Mouse (Mus musculus) kidney, adult 2 months (tissue): ENCODE data around the gene Them7. TPM values are rescaled to one million over a fixed set of nuclear protein-coding genes. Genes with fewer than 3 reads are reported as not detected.
A peak's percentile ranks its signal among the peaks of the same experiment; 100 is the strongest.

ENCODE experiments used
- DNase-seq: peaks from one replicate; pipeline ENCODE4 v3.0.0; 2021
- H3K27ac ChIP-seq: fragments of 200-500 bp; 2 replicates; pipeline ENCODE4 v1.5.1; 2012; ENCODE audit warnings: low read depth, low read length, control low read depth, inconsistent platforms; ENCODE audit not compliant: insufficient read depth
- H3K27me3 ChIP-seq: fragments of 200-500 bp; replicated peaks from 2 replicates; pipeline ENCODE4 v1.6.1; 2012; ENCODE audit warnings: mild to moderate bottlenecking, moderate library complexity, low read length, inconsistent platforms; ENCODE audit not compliant: control insufficient read depth, insufficient read depth
- H3K36me3 ChIP-seq: fragments of 200-500 bp; 2 replicates; pipeline ENCODE4 v1.6.1; 2012; ENCODE audit warnings: mild to moderate bottlenecking, moderate library complexity, low read length, inconsistent platforms; ENCODE audit not compliant: control insufficient read depth, insufficient read depth
- H3K4me1 ChIP-seq: fragments of 200-500 bp; 2 replicates; pipeline ENCODE4 v1.6.1; 2011; ENCODE audit warnings: low read length; ENCODE audit not compliant: control insufficient read depth, insufficient read depth
- H3K4me3 ChIP-seq: fragments of 200-500 bp; 2 replicates; pipeline ENCODE4 v1.5.1; 2011; ENCODE audit warnings: mild to moderate bottlenecking, low read depth, low read length, control low read depth; ENCODE audit not compliant: insufficient read depth
- CTCF ChIP-seq: fragments of 200-500 bp; conservative IDR thresholded peaks from 2 replicates; pipeline ENCODE4 v1.5.1; 2011; ENCODE audit warnings: low read depth, mild to moderate bottlenecking, control low read depth, low read length, moderate library complexity, mixed read lengths; ENCODE audit not compliant: insufficient read depth, insufficient read length
- POLR2A ChIP-seq: fragments of 200-500 bp; IDR thresholded peaks from one replicate; pipeline ENCODE4 v1.6.1; 2011; ENCODE audit warnings: low read depth, low read length, control low read depth
- WGBS: fragments of 180-500 bp; shearing (Covaris S2); methylation state at CpG from one replicate; pipeline ENCODE4 v1.1.7; 2018; 5-methylcytosine and 5-hydroxymethylcytosine counted together
- polyA plus RNA-seq: library from polyadenylated mRNA; depleted of rRNA; stranded (reverse); fragments of >200 nt; gene quantifications from 2 replicates; pipeline ENCODE4 v1.2.3, GENCODE M21; 2012; rRNA removed

Them7 gene
- polyA plus RNA-seq, result 241 and 309 TPM in 2 replicates

GRCm38 (mm10) chr2:105224134-105224986 is at the start of gene Them7:
Gene Them7 (plus strand): TSS chr2:105224320.
- peak within 1 kb of the TSS; percentile 96 for H3K27ac ChIP-seq
- no peaks in the 10 kb centered on the region for H3K36me3 ChIP-seq
- peaks cover 26% of the 10 kb centered on the region for H3K4me1 ChIP-seq
- TF ChIP-seq CTCF (no peak), POLR2A (peak; percentile 86)
- peak; percentile 93 for DNase-seq
- WGBS, result 5% methylated on average over 38 of the region's 38 CpGs
- H3K27me3 ChIP-seq, result no peaks in the 10 kb centered on the region
- peak within 1 kb of the TSS; percentile 61 for H3K4me3 ChIP-seq

DNA sequence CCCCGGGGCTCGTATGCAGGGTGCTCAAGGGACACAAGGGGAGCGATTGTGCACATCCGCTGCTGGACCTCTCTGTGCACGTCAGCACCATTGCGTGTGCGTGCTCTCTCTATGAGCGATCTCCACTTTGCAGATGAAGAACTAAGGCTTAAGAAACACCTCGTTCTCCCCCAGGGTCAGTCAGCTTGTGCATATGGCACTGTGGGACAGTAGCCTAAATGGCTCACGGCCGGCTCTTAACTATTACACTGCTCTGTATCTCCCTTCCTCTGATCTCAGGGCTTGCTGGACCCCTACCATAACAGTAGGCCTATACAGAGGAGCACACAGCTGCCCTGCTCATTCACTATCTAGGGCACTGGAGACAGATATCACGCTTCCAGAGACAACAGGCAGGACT is 45.2 kb upstream of the Them7 start:
- Histone ChIP-seq H3K4me3 (no peak overlapping the region), H3K27ac (no peak overlapping the region), H3K36me3 (no peaks in the 10 kb centered on the region), H3K27me3 (no peaks in the 10 kb centered on the region), H3K4me1 (no peaks in the 10 kb centered on the region)
- TF ChIP-seq POLR2A, result no peak
- no peak for TF ChIP-seq CTCF
- DNase-seq, result no peak
- WGBS, result 79% methylated on average over 12 of the region's 12 CpGs

GRCm38 (mm10) chr2:105182501-105182900 is 41.6 kb upstream of the Them7 start:
- Histone ChIP-seq H3K27me3 (no peaks in the 10 kb centered on the region), H3K4me3 (no peak overlapping the region), H3K4me1 (no peaks in the 10 kb centered on the region), H3K36me3 (no peaks in the 10 kb centered on the region), H3K27ac (no peak overlapping the region)
- DNase-seq, result no peak
- TF ChIP-seq POLR2A (no peak), CTCF (no peak)
- WGBS, result 46% methylated on average over 6 of the region's 6 CpGs

GRCm38 (mm10) chr2:105185140-105185539 is 39.0 kb upstream of the Them7 start:
- Histone ChIP-seq H3K4me3 (no peak overlapping the region), H3K36me3 (no peaks in the 10 kb centered on the region), H3K27ac (no peak overlapping the region), H3K27me3 (0 out of 2 replicates have a peak, but pooled peaks cover 1% of the 10 kb centered on the region), H3K4me1 (no peaks in the 10 kb centered on the region)
- WGBS, result 81% methylated on average over 3 of the region's 3 CpGs
- TF ChIP-seq POLR2A, result no peak
- no peak for TF ChIP-seq CTCF
- DNase-seq, result no peak

- no peak for DNase-seq
- 0 out of 2 replicates have a peak, but pooled peaks cover 1% of the 10 kb centered on the region for H3K27me3 ChIP-seq
- WGBS, result 65% methylated on average over 13 of the region's 13 CpGs
- no peak overlapping the region for H3K27ac ChIP-seq
- no peak overlapping the region for H3K4me3 ChIP-seq
- H3K4me1 ChIP-seq, result no peaks in the 10 kb centered on the region
- TF ChIP-seq POLR2A (no peak), CTCF (no peak)
- H3K36me3 ChIP-seq, result no peaks in the 10 kb centered on the region
Measured at GRCm38 (mm10) chr2:105185768-105186529, 38.2 kb upstream of the Them7 start.

DNA sequence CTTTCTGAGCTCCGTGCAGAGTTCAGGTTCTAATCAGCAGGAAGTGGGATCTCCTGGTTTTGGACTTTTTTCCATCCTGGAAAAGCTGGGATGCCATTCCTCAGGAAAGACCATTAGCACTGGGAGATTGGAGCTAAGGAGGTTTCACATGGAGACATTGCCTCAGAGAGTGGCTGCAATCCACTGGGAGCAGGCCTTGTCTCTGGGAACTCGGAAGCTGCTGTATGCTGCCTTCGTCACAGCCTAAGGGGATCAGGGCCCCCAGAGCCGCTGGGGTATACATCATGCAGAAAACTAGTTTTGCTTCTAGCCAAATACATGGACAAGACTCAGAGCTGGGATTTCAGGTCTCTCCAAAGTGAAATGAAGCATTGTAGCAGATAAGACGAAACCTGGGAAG is 37.5 kb upstream of the Them7 start:
- H3K27ac ChIP-seq, result no peak overlapping the region
- DNase-seq, result no peak
- no peak overlapping the region for H3K4me3 ChIP-seq
- 79% methylated on average over 5 of the region's 5 CpGs for WGBS
- H3K27me3 ChIP-seq, result 0 out of 2 replicates have a peak, but pooled peaks cover 1% of the 10 kb centered on the region
- no peaks in the 10 kb centered on the region for H3K4me1 ChIP-seq
- no peaks in the 10 kb centered on the region for H3K36me3 ChIP-seq
- TF ChIP-seq POLR2A, result no peak

GRCm38 (mm10) chr2:105188182-105188581 is 35.9 kb upstream of the Them7 start:
- Histone ChIP-seq H3K27ac (no peak overlapping the region), H3K27me3 (0 out of 2 replicates have a peak, but pooled peaks cover 1% of the 10 kb centered on the region), H3K4me3 (no peak overlapping the region), H3K4me1 (no peaks in the 10 kb centered on the region), H3K36me3 (no peaks in the 10 kb centered on the region)
- peak; percentile 36 for DNase-seq
- 82% methylated on average over 10 of the region's 10 CpGs for WGBS
- TF ChIP-seq CTCF, result 0 out of 2 replicates have a peak, but pooled peaks have one; percentile 13
- no peak for TF ChIP-seq POLR2A
